Mouse (Mus musculus) retina, postnatal 7 days (tissue): ENCODE data around the gene Abca17.

ENCODE experiments used
- DNase-seq: peaks from one replicate; pipeline ENCODE4 v3.0.0-alpha.2; 2012; ENCODE audit warnings: low read depth, low spot score

Gene Abca17

DNA sequence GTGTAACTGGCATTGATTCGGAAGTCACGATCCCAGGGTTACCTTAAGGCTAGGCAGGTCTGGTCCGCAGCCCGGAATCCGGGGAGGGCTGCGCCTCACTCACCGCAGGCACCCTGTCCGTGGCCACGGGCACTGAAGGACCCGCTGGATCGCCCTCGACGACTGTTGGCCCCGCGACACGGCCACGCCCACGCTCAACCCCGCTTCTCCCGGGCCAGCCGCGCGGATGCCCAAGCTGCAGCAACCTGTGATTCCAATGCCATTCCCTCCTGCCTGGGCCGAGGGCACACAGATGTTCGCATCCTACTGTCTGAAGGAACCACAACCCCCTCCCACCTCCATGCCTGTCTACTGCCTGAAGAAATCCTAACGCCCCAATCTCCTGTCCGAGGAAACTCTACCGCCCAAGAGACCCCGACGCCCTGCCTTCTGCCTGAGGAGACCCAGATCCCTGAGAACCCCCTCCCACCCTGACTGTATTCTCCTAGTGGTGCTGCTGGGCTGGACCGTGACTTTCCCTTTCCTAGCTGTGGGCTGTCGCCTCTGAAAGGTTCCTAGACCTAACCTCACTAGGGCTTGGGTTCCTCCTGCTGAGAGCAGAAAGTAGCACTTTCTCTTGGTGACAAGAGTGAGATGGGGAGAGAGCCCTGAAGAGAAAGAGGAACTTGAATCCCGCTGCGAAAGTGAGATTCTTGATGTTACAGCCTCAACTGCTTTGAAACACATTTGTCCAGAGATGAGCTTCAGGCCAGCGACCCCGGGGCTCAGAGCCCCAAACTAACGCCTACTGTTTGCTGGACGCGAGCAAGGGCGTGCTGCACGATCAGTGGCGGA is at the start of gene Abca17:
Gene Abca17, minus strand, starts transcription at position 143 of the 834 bp plus-strand sequence.
- DNase-seq: no peak

- DNase-seq: no peak
Observed at GRCm38 (mm10) chr17:24394456-24394855, 43.6 kb upstream of the Abca17 start.

- DNase-seq: no peak
Observed at GRCm38 (mm10) chr17:24393527-24393926, 42.7 kb upstream of the Abca17 start.

GRCm38 (mm10) chr17:24391149-24391548 is 40.3 kb upstream of the Abca17 start:
- no peak for DNase-seq

DNA sequence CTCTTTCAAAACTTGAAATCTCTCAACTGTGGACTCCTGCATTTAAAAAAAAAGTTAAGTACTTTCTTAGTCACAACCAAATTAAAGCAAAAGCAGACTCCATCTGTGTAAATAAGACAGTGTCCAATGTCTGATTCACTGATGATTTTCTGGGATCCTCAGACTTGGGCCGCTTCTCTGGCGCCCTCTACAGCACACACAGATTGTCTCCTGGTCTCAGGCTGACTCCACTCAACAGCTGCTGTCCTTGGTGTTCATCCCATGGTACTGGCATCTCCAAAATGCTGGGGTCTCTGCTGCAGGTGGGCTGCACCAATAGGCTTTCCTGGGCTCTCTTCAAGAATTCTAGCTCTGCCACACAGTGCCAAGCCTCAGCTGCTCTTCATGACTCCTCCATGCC is 39.0 kb upstream of the Abca17 start:
- peak; percentile 39 for DNase-seq

- DNase-seq: no peak
Observed at GRCm38 (mm10) chr17:24388711-24389110, 37.8 kb upstream of the Abca17 start.

DNA sequence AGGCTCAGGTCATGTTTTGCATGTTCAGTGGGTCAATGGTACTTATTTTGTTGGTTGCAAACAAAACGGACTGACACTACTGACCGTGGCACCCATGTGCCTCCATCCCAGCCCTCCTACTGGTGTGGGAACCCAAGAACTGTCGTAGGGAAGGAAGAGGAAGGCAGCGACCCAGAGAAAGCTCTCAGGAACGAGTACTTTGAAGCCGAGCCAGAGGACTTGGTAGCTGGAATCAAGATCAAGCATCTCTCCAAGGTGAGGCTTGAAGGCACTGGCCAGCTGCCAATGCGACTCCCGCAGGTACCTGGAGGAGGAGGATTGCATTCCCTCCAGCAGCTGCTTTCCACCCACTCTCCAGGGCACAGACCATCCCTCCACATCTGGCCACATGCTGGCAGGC is 32.9 kb upstream of the Abca17 start:
- no peak for DNase-seq

DNA sequence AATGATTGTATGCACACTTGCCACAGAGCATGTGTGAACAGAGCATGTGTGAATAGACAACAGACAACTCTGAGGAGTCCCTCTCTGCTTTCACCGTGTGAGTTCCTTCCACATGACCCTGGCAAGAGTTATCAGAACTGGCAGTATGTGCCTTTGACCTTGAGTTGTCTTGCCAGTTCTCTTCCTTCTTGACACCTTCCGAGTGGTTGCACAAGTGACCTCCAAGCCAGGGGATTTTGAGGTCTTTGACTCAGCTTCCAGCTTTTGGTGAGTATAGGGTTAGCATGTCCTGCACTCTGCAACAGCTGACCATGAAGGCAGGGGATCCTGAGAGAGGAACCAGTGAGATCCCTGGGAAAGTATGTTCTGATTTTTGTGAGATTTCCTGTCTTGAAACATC is 27.6 kb upstream of the Abca17 start:
- no peak for DNase-seq

- no peak for DNase-seq
Observed at GRCm38 (mm10) chr17:24375886-24376285, 25.0 kb upstream of the Abca17 start.

- DNase-seq: no peak
Observed at GRCm38 (mm10) chr17:24375094-24375712, 24.3 kb upstream of the Abca17 start.

GRCm38 (mm10) chr17:24365863-24366262 is 15.0 kb upstream of the Abca17 start:
- DNase-seq: no peak

DNA sequence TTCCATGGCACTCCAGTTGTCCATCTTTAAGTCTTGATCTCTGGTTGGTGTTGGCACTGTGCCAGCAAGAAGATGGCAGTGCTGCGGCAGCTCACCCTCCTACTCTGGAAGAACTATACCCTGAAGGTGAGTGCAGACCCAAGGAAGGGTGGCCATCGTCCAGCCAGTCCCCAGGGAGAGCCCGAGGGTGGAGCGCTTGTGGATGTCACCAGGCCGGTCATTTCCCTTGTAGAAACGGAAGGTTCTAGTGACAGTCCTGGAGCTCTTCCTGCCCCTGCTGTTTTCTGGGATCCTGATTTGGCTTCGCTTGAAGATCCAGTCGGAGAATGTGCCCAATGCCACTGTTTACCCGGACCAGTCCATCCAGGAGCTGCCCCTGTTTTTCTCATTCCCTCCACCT is 13.6 kb upstream of the Abca17 start:
- DNase-seq: no peak

- DNase-seq: no peak
Observed at GRCm38 (mm10) chr17:24362527-24362926, 11.7 kb upstream of the Abca17 start.

- no peak for DNase-seq
Observed at GRCm38 (mm10) chr17:24361291-24361690, 10.4 kb upstream of the Abca17 start.

DNA sequence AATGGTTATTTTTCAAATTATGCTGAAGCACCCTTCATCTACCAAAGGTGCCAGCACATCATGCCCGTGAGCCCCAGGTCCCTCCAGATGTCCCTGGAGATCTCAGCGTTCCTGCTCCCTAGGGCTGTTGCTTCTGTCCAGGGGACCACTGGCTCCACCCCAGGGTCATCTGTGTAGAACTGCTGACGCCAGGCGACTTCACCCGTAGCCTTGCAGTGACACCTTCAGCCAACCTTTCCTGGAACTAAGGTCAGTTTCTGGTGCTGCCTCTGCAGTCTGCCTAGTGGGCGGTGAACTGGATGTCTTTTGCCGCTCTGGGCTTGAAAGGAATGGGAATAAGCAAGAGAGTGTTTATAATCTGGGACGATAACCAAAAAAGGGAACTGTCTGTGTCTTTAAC is 10.0 kb upstream of the Abca17 start:
- no peak for DNase-seq

DNA sequence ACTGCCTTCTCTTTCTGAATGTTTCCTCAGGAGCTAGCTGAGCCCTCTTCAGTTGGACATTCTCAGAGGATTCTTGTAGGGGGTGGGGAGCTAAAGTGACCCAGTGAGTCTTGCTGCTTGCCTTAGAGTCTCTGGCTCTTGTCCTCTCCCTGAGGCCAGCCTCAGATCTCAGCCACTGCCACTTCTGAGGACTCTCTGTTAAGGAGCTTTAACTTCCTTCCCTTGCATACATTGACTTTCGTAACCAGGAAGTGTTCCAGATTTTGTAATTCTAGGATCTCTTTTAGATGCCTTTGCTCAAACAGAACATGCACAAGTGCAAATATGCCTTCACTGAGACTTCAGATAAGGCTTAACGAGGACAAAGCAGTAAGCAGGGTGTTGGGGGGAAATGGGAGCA is 9.0 kb upstream of the Abca17 start:
- DNase-seq: no peak

DNA sequence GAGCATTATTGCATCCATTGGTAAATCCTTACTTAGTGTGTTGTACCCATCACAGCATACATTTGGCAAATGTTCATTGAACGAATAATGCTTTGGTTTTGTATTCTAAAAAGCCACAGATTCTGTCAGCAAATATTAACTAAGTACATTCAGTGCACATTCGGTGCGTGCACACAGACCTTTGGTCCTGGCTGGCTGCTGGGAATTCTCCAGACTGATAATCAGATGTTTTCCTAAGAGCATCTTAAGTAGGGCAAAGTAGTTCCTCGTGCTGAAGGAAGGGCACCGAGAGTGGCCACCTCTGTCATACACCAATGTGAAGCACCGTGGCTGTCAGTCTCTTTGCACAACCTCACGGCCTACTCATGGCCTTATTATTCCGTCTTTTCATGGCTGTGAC is 8.1 kb upstream of the Abca17 start:
- no peak for DNase-seq

- DNase-seq: no peak
Observed at GRCm38 (mm10) chr17:24355284-24355683, 4.4 kb upstream of the Abca17 start.

GRCm38 (mm10) chr17:24353960-24354359 is 3.1 kb upstream of the Abca17 start:
- DNase-seq: no peak

- no peak for DNase-seq
Observed at GRCm38 (mm10) chr17:24352370-24353194, 1.7 kb upstream of the Abca17 start.

DNA sequence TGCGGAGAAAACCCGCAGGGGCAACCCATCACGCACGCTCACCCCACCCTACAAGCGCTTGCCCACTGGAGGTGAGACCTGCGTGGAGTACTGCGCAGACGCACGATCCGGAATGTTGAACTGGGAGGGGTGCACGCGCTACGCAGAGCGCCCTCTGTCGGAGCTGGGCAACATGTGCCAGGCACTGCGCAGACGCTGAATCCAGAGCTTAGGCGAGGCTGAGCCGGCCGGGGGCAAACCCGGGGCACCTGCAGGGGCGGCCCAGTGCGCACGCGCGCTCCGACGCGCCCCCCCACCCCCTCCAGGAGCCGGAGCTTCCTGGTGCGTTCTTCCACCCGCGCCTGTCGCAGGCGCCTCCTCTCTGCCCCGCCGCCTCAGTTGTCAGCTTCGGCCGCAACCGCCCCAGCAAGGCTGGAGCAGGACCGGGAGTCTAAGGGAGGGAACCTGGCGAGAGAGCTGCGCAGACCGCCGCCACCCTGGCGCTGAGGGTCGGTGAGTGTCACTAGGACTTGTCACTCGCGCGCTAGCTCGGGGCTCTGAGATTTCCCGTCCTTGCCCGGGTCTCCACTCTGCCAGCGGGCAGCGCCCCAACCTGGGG is 991 bp upstream of the Abca17 start, which contains the start of gene Abca3:
Gene Abca3, plus strand, starts transcription at position 191 of the 598 bp plus-strand sequence.
- DNase-seq: peak; percentile 96

DNA sequence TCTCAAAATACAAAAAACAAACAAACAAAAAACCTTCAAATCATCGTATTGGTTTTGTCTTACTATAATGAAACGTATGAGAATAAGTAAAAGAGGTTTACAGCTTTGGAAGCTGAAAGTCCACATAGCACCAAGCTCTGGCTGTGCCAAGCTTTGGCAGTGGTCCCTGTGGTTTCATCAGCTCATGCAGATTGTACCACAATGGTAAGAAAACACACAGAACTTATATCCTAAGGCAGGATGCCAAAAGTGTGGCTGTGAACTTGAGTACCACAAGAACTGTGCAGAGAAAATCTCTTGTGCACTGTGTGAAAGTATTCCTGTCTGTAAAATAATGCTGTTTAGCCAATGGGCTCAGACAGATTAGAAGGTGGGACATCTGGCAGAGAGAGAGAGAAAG is 1.7 kb downstream of the Abca17 start:
- no peak for DNase-seq
